Mouse (Mus musculus) neutrophil, adult 65 days (primary cell): ENCODE results near the gene Fam92b. TPM values are rescaled to one million over a fixed set of nuclear protein-coding genes. Genes with fewer than 3 reads are reported as not detected.

ENCODE experiments used
- total RNA-seq: library from RNA; stranded (reverse); gene quantifications from 2 replicates; pipeline ENCODE4 v1.2.4, GENCODE M21; 2023

Gene Fam92b
- total RNA-seq = not detected in 2 replicates

GRCm38 (mm10) chr8:120177318-120178123 is at the start of gene Fam92b:
Fam92b (minus strand) TSS chr8:120177466.

Other genes with a start within 250 kb of the Fam92b start
- 103 and 118 TPM in 2 replicates for gene Crispld2, start 185.0 kb downstream of the Fam92b start, total RNA-seq
- gene Zdhhc7, start 76.0 kb downstream of the Fam92b start, total RNA-seq = 50.3 and 71.0 TPM in 2 replicates
- gene 6430548M08Rik, start 63.3 kb downstream of the Fam92b start, total RNA-seq = 219 and 258 TPM in 2 replicates
- gene Gse1, start 51.0 kb upstream of the Fam92b start, total RNA-seq = 43.1 and 45.8 TPM in 2 replicates